Mouse (Mus musculus) adrenal gland, adult 8-10 months (tissue): ENCODE data around the gene 1700023F06Rik. TPM values are rescaled to one million over a fixed set of nuclear protein-coding genes. Genes with fewer than 3 reads are reported as not detected.
"Not testable (repeated sequence)": the region's sequence is repeated elsewhere in the genome, so short reads cannot be mapped to it uniquely, and the experiment has no call there.

Source experiments
- DNase-seq: peaks from one replicate; pipeline ENCODE4 v3.0.0; 2022
- total RNA-seq, 4 experiments: library from RNA; stranded (reverse); gene quantifications; 2 replicates each; pipeline ENCODE4 v1.2.4; 2022

Gene 1700023F06Rik
- total RNA-seq, 4 experiments from 2014 or later: 0.27 to 0.83 (median 0.66) TPM; not detected in 1

- DNase-seq: not testable (repeated sequence)
These were observed 14.4 kb upstream of the 1700023F06Rik start for GRCm38 (mm10) chr11:103222718-103223117.

GRCm38 (mm10) chr11:103221437-103221836, 13.1 kb upstream of the 1700023F06Rik start:
- DNase-seq: no peak

- DNase-seq: no peak
These were observed 11.6 kb upstream of the 1700023F06Rik start for GRCm38 (mm10) chr11:103219995-103220394.

DNA sequence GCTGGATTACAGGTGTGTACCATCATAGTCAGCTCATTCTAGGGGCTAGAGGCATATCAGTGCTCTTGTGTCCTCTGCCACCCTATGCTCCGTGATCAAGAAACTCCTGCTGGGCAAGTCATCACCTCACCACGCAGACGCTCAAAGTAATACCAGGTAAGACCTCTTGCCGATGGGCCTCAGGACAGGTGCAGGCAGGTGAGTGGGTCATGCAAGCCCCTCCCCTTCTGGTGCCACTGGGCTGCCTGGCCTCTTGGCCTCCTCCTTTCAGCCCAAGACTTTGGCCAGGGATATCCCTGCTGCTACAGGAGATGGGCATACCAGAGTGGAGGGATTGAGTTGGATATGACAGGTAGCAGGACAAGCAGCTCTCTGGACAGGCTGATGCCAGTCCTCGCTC, 10.9 kb upstream of the 1700023F06Rik start:
- no peak for DNase-seq

DNA sequence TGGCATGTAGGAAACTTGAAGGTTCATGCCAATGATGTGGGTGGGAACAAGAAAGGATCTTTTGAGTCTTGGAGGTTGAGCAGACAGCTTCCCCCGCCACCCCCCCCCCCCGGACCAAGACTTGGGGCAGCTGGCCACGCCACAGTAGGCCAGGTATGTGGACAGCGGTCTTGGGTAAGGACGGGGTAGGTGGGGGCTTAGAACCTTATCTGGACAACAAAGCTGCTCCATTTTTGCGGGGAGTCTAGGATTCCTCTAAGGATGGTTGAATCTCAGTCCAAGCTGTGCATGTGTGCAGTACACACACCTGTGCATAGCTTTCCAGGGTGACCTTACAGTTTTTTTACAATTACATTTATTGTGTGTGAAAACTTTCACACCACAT, 10.2 kb upstream of the 1700023F06Rik start:
- no peak for DNase-seq

- DNase-seq: peak; percentile 53
These were observed 9.6 kb upstream of the 1700023F06Rik start, which contains the start of gene Spata32 for GRCm38 (mm10) chr11:103217790-103218516. Spata32 (minus strand) TSS chr11:103218432.

GRCm38 (mm10) chr11:103215355-103215754, 7.0 kb upstream of the 1700023F06Rik start:
- DNase-seq: no peak

DNA sequence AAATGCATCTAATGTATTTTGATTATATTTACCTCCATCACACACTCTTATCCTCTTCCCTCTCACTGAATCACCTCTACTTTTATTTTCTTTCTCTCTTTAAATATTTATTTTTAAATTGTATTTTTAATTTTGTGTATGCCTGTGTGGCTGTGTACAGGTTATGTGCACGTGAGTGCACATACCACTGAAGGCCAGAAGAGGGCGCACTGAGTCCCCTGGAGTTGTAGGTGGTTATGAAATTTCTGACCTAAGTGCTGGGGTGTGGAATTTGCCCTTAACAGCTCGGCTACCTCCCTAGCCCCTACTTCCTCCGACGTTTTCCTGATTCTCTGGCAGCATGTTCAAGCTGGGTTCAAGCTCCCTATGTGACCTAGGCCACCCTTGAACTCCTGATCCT, 5.4 kb upstream of the 1700023F06Rik start:
- no peak for DNase-seq

DNA sequence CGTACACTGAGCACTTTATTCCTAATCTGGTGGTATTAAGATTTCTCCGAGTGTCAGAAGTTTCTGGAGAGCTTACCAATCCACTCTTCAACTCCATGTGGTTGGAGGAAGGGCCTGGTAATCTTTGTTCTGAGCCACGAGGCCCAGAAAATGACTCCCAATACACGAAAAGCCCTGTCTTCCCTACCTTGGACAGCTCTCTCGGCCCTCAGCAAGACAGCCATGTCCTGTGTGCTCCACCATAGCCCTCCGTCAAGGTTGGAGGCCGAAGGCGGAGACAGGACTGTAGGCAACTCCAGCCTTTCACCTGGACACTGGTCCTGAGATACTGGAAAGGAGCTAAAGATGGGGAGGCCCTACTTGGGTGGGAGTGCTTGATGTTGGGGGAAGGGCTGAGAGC, 1.9 kb upstream of the 1700023F06Rik start:
- no peak for DNase-seq

- no peak for DNase-seq
These were observed 2.2 kb downstream of the 1700023F06Rik start for GRCm38 (mm10) chr11:103206203-103206602.

DNA sequence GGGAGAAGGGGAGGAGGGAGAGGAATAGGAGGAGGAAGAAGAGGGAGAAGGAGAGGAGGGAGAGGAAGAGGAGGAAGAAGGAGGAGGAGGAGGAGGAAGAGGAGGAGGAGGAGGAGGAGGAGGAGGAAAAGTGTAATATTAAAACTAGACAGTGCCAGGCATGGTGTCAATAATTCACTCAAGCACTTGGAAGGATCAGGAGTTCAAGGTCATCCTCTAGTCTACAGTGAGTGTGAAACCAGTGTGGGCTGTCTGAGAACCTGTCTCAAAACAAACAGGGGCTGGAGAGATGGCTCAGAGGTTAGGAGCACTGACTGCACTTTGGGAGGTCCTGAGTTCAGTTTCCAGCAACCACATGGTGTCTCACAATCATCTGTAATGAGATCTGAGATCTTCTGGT, 6.0 kb downstream of the 1700023F06Rik start:
- DNase-seq: no peak

- DNase-seq: no peak
These were observed 6.7 kb downstream of the 1700023F06Rik start for GRCm38 (mm10) chr11:103201664-103202063.

DNA sequence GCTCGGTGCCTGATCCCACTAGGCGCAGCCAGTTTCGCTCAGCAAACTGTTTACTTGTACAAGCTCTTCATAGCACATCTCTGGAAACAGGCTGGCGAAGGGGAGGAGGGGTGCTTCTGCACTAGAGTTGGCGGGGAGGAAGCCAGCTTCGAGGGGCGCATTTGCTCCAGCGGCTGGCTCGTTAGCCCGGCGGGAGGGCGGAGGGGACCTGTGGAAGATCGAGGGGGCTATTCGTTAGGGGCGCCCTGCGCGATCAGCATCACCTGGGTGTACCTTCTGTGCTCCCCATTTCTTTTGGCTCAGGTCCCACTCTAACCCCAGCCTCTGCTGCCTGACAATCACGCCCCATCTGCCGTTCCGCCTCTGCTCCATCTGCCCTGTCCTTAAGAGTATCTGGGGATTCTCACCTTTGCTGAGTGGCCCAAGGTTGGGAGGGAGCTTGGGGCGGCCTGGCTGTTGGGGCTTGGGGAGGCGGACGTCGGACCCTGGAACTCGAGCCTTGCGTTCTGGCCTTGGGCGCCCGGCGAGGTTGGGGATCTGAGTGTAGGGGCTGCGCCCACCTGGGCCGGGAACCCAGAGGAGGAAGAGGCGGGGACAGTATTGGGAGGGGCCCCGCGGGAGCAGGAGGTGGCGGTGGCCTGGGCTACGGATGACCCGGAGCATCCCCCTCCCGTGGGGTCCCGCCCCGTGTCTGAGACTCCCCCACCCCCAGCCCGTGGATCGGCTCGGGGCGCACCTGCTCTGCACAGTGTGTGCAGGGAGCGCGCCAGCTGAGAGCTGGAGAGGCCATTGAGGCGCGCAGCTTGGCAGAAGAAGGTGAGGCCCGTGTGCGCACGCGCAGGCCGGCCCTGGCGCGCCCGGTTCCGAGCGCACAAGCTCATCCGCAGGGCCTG, 9.2 kb downstream of the 1700023F06Rik start:
- DNase-seq: no peak

- DNase-seq: no peak
These were observed 10.0 kb downstream of the 1700023F06Rik start for GRCm38 (mm10) chr11:103198339-103198738.

GRCm38 (mm10) chr11:103197340-103197739, 11.0 kb downstream of the 1700023F06Rik start:
- no peak for DNase-seq

DNA sequence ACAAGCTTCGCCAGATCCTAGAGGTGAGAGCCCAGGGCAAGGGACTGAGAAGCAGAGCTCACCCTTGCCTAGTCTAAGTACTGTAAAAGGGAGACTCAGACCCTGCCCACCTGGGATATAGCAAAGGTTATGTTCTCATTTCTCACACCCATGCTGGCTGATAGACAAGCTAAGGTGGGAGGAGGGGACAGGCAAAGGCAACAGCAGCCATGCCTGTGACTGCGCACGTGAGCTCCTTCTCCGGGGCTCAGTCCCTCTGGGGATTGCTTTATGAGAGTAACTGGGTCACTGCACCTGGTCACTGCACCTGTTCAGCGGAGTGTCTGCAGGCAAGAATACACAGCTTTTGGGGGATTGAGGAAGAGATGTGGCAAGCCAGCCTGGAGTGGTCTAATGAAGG, 12.7 kb downstream of the 1700023F06Rik start:
- no peak for DNase-seq

- no peak for DNase-seq
These were observed 13.1 kb downstream of the 1700023F06Rik start for GRCm38 (mm10) chr11:103195236-103195635.

- DNase-seq: no peak
These were observed 14.6 kb downstream of the 1700023F06Rik start for GRCm38 (mm10) chr11:103193825-103194168.

DNA sequence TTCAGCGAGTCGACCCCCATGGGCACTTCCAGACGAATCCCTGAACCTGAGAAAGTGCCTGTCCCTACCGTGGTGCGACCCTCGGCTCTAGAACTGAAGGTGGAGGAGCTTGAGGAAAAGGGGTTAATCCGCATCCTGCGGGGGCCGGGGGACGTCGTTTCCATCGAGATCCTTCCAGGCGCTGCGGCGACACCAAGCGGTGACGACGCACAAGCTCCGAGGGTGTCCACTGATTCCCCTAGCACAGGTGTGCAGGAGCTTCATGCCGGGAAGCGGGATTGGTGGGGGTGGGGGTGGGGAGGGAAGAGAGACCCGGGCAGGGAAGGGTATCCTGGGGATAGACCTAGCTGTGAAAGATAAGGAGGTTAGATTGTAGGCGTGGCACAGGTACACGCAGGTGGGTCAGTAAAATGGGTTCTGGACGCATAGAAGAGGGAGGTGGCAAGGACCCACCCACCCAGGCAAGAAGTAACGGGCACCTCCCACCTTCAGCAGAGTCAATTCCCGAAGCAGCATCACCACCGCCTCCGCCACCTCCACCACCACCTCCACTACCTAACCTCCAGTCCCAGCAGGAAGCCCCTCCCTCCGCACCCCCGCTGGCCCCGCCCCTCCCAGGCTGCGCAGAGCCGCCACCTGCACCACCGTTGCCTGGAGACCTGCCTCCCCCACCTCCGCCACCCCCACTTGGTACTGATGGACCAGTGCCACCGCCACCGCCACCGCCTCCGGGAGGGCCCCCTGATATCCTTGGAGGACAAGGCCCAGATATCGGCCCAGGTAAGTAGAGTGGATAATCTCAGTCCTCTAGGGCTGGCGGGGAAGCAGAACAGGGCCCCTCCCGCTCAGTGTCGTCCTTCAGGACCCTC, 15.2 kb downstream of the 1700023F06Rik start:
- DNase-seq: no peak

DNA sequence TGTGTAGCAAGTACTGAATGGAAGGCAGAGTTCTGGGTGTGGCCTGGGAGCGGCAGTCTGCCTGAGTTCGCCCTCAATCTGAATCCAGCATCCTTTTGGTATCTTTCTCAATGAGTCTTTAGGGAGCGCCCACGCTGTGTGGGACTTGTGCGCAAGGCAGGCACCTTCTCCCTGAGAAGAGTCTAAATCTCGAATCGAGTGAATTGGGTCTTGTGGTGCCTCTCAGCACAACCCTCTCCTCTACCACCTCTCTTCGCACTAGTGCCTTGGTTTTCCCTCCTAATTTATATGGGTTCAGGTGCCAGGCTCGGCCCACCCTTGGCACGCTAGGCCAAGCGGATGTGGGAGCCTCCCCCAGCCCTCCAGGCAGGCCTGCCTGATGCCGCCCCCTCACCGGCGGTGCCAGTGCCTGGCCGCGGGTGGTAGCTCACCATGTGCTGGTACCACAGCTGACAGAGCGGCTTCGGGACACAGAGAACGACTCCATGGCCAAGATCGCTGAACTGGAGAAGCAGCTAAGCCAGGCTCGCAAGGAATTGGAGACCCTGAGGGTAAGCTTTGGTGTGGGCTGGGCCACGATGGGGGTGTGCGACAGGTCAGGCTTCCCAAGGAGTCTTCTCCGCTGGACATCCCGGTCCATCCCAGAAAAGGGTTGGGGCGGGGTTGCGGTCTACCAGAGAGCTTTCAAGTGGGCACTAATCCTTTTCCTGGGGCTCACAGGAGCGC, 16.0 kb downstream of the 1700023F06Rik start:
- DNase-seq: no peak

GRCm38 (mm10) chr11:103184891-103185290, 23.5 kb downstream of the 1700023F06Rik start:
- no peak for DNase-seq

GRCm38 (mm10) chr11:103181911-103182310, 26.4 kb downstream of the 1700023F06Rik start:
- no peak for DNase-seq
